In genomic region chr11:82857307-82857848, GRCm38 (mm10) we compare ENCODE assay signal across 16 mouse cellular contexts. TPM values are rescaled to one million over a fixed set of nuclear protein-coding genes. Genes with fewer than 3 reads are reported as not detected.
DNase-seq lines count a peak whose midpoint lies in the region; ATAC-seq and TF ChIP-seq lines count a peak whose summit lies in the region.
"Had no signal": no experiment of that assay in that cellular context is flagged by ENCODE, and none has a peak within 500 bp of the region (broad histone marks: within the 10 kb centered on the region; RNA-seq: fewer than 3 reads in every experiment).

No protein-coding gene starts in this region.

- H3K4me2 ChIP-seq in lung, embryonic 14.5 days = no peak overlapping the region
- no peak overlapping the region for H3K4me2 ChIP-seq in liver, embryonic 13.5 days
- H3K4me2 ChIP-seq: hindbrain, embryonic 14.5 days; kidney, embryonic 15.5 days had no signal

- 51% methylated on average over 13 of the region's 13 CpGs for WGBS in kidney, adult 2 months
- WGBS in lung, embryonic 14.5 days = 72% methylated on average over 13 of the region's 13 CpGs
- 71% methylated on average over 13 of the region's 13 CpGs for WGBS in liver, embryonic 13.5 days (ENCODE audit: insufficient replicate concordance)

- H3K9ac ChIP-seq in lung, embryonic 14.5 days = no peak overlapping the region
- no peak overlapping the region for H3K9ac ChIP-seq in liver, embryonic 13.5 days
- H3K9ac ChIP-seq: hindbrain, embryonic 14.5 days; kidney, embryonic 15.5 days; liver, embryonic 14.5 days had no signal

- DNase-seq in kidney, adult 2 months = peak; percentile 81
- DNase-seq in kidney, postnatal 4 days = no peak
- DNase-seq in lung, embryonic 14.5 days = peak; percentile 11
- no peak for DNase-seq in lung, postnatal 36 days
- DNase-seq in ZHBTc4 (ENCODE audit: low read depth, low spot score) = peak; percentile 84
- no peak for DNase-seq in liver, embryonic 13.5 days
- DNase-seq in left cerebral cortex, adult 11 months (ENCODE audit: low spot score) = no peak
- no peak for DNase-seq in cerebellum, adult 9-11 months
- DNase-seq: adrenal gland, postnatal 10 days; cerebellum, postnatal 25 days; thymus, postnatal 4 days had no signal

- H3K9me3 ChIP-seq in lung, embryonic 14.5 days (ENCODE audit: low read depth, low read length) = no peaks in the 10 kb centered on the region
- H3K9me3 ChIP-seq in liver, embryonic 13.5 days (replicated peaks) = no peaks in the 10 kb centered on the region
- H3K9me3 ChIP-seq: kidney, embryonic 15.5 days had no signal

- no peaks in the 10 kb centered on the region for H3K27me3 ChIP-seq in kidney, adult 2 months (replicated peaks; ENCODE audit: control insufficient read depth, insufficient read depth, low read length)
- H3K27me3 ChIP-seq in lung, embryonic 14.5 days (ENCODE audit: insufficient read depth, low read length) = no peaks in the 10 kb centered on the region
- no peaks in the 10 kb centered on the region for H3K27me3 ChIP-seq in liver, embryonic 13.5 days
- H3K27me3 ChIP-seq: CH12.LX; kidney, embryonic 15.5 days had no signal

- no peak for TF ChIP-seq POLR2A in kidney, adult 2 months (IDR thresholded peaks at IDR 0.05; ENCODE audit: low read depth, low read length)

- peak overlapping the region; percentile 75 for H3K27ac ChIP-seq in kidney, adult 2 months (ENCODE audit: insufficient read depth, low read depth, low read length)
- H3K27ac ChIP-seq in lung, embryonic 14.5 days (ENCODE audit: low read depth) = no peak overlapping the region
- peak overlapping the region; percentile 82 for H3K27ac ChIP-seq in liver, embryonic 13.5 days
- H3K27ac ChIP-seq: hindbrain, embryonic 14.5 days; kidney, embryonic 15.5 days had no signal

- no peaks in the 10 kb centered on the region for H3K36me3 ChIP-seq in kidney, adult 2 months (ENCODE audit: control insufficient read depth, insufficient read depth, low read length)
- H3K36me3 ChIP-seq in lung, embryonic 14.5 days (ENCODE audit: insufficient read depth) = no peaks in the 10 kb centered on the region
- H3K36me3 ChIP-seq in liver, embryonic 13.5 days = 0 out of 2 replicates have a peak, but pooled peaks cover 10% of the 10 kb centered on the region
- H3K36me3 ChIP-seq: kidney, embryonic 15.5 days had no signal

- H3K4me3 ChIP-seq in kidney, adult 2 months (ENCODE audit: insufficient read depth, low read depth, low read length) = no peak overlapping the region
- no peak overlapping the region for H3K4me3 ChIP-seq in lung, embryonic 14.5 days (ENCODE audit: low read depth, low read length)
- no peak overlapping the region for H3K4me3 ChIP-seq in liver, embryonic 13.5 days (replicated peaks)
- H3K4me3 ChIP-seq: kidney, embryonic 15.5 days had no signal

- no peak for ATAC-seq in lung, embryonic 14.5 days (ENCODE audit: insufficient read depth)
- no peak for ATAC-seq in liver, embryonic 13.5 days (ENCODE audit: low read depth)

- TF ChIP-seq CTCF in kidney, adult 2 months (conservative IDR thresholded peaks at IDR 0.05; ENCODE audit: insufficient read depth, insufficient read length, low read depth, low read length) = no peak
- TF ChIP-seq CTCF in lung, embryonic 14.5 days (IDR thresholded peaks at IDR 0.05; ENCODE audit: low read depth) = no peak

- peaks cover 54% of the 10 kb centered on the region for H3K4me1 ChIP-seq in kidney, adult 2 months (ENCODE audit: control insufficient read depth, insufficient read depth, low read length)
- H3K4me1 ChIP-seq in lung, embryonic 14.5 days (ENCODE audit: insufficient read depth) = no peaks in the 10 kb centered on the region
- H3K4me1 ChIP-seq in liver, embryonic 13.5 days (replicated peaks) = peaks cover 82% of the 10 kb centered on the region

RNA-seq across cellular contexts. Expression of gene Rffl, which starts 13.6 kb away (rescaled TPM):
- polyA plus RNA-seq in kidney, adult 2 months (2012; rRNA removed) = 15.3 and 19.4 TPM in 2 replicates
- 11.7 and 12.3 TPM in 2 replicates for polyA plus RNA-seq in lung, embryonic 14.5 days (2014; fragmentation: Nextera tagmentation; extraction: Ambion mirVana)
- polyA plus RNA-seq in liver, embryonic 13.5 days (2015; fragmentation: Nextera tagmentation; extraction: Ambion mirVana) = 20.2 and 25.3 TPM in 2 replicates

RNA-seq across cellular contexts. Expression of gene Rad51d, which starts 33.0 kb away (rescaled TPM):
- polyA plus RNA-seq in kidney, adult 2 months (2012; rRNA removed) = 13.7 and 15.7 TPM in 2 replicates
- polyA plus RNA-seq in lung, embryonic 14.5 days (2014; fragmentation: Nextera tagmentation; extraction: Ambion mirVana) = 13.5 and 14.5 TPM in 2 replicates
- 6.8 and 8.0 TPM in 2 replicates for polyA plus RNA-seq in liver, embryonic 13.5 days (2015; fragmentation: Nextera tagmentation; extraction: Ambion mirVana)

RNA-seq across cellular contexts. Expression of gene Fndc8, which starts 34.5 kb away (rescaled TPM):
- 0.13 and 0.19 TPM in 2 replicates for polyA plus RNA-seq in kidney, adult 2 months (2012; rRNA removed)
- polyA plus RNA-seq in lung, embryonic 14.5 days (2014; fragmentation: Nextera tagmentation; extraction: Ambion mirVana) = not detected in 2 replicates
- 0.05 and 0.08 TPM in 2 replicates for polyA plus RNA-seq in liver, embryonic 13.5 days (2015; fragmentation: Nextera tagmentation; extraction: Ambion mirVana)
- polyA plus RNA-seq: stomach, postnatal 0 days had no signal

RNA-seq across cellular contexts. Expression of gene Nle1, which starts 50.8 kb away (rescaled TPM):
- polyA plus RNA-seq in kidney, adult 2 months (2012; rRNA removed) = 16.3 and 16.9 TPM in 2 replicates
- 33.0 and 37.4 TPM in 2 replicates for polyA plus RNA-seq in lung, embryonic 14.5 days (2014; fragmentation: Nextera tagmentation; extraction: Ambion mirVana)
- 21.3 and 24.3 TPM in 2 replicates for polyA plus RNA-seq in liver, embryonic 13.5 days (2015; fragmentation: Nextera tagmentation; extraction: Ambion mirVana)

RNA-seq across cellular contexts. Expression of gene Unc45b, which starts 53.0 kb away (rescaled TPM):
- 5.0 and 7.9 TPM in 2 replicates for polyA plus RNA-seq in kidney, adult 2 months (2012; rRNA removed)
- polyA plus RNA-seq in lung, embryonic 14.5 days (2014; fragmentation: Nextera tagmentation; extraction: Ambion mirVana) = 5.6 and 7.8 TPM in 2 replicates
- 0.75 and 1.1 TPM in 2 replicates for polyA plus RNA-seq in liver, embryonic 13.5 days (2015; fragmentation: Nextera tagmentation; extraction: Ambion mirVana)

Comparison
In these comparisons a context has a peak if more than half of its experiments do, and no peak if none do; other contexts are left out.
1. DNase-seq: peak in kidney, adult 2 months (single experiment), lung, embryonic 14.5 days (single experiment) and ZHBTc4 (single experiment); none in kidney, postnatal 4 days (0 of 2), lung, postnatal 36 days (single experiment), liver, embryonic 13.5 days (single experiment), left cerebral cortex, adult 11 months (single experiment) and cerebellum, adult 9-11 months (single experiment).